Mouse (Mus musculus) heart, embryonic 14.5 days (tissue): ENCODE data around the gene Mnt. TPM values are rescaled to one million over a fixed set of nuclear protein-coding genes. Genes with fewer than 3 reads are reported as not detected.

Experiments
- ATAC-seq: fragments of 200-750 bp; cut with Nextera tagmentation; 2 replicates; pipeline ENCODE4 v1.8.0; 2017; ENCODE audit warnings: low read depth, moderate TSS enrichment; ENCODE audit not compliant: insufficient number of reproducible peaks, insufficient read depth, low FRiP score
- H3K27ac ChIP-seq, 2 experiments: fragments of 200-500 bp in 1 of 2; fragments of 300-500 bp in 1 of 2; sonication (generic) in 1 of 2; replicated peaks in 1 of 2; 2 replicates each; pipeline ENCODE4 v1.5.1; 2012 to 2014; ENCODE audit warnings: low read depth in 2 of 2, low read length in 2 of 2, control low read depth in 1 of 2, mild to moderate bottlenecking in 1 of 2, mixed read lengths in 1 of 2; ENCODE audit not compliant: control insufficient read depth in 1 of 2, insufficient read depth in 1 of 2
- H3K27me3 ChIP-seq: fragments of 300-500 bp; sonication (generic); 2 replicates; pipeline ENCODE4 v1.6.1; 2014; ENCODE audit warnings: mild to moderate bottlenecking, low read length, control low read depth; ENCODE audit not compliant: control insufficient read depth, insufficient read depth
- H3K36me3 ChIP-seq: fragments of 300-500 bp; sonication (generic); 2 replicates; pipeline ENCODE4 v1.6.1; 2014; ENCODE audit warnings: mild to moderate bottlenecking, control low read depth, low read length, mixed read lengths; ENCODE audit not compliant: control insufficient read depth, insufficient read depth
- H3K4me1 ChIP-seq, 2 experiments: fragments of 200-500 bp in 1 of 2; fragments of 300-500 bp in 1 of 2; sonication (generic) in 1 of 2; 2 replicates each; pipeline ENCODE4 v1.6.1; 2012 to 2014; ENCODE audit warnings: low read length in 2 of 2, control low read depth in 1 of 2, mixed read lengths in 1 of 2; ENCODE audit not compliant: control insufficient read depth in 2 of 2, insufficient read depth in 2 of 2
- H3K4me2 ChIP-seq: fragments of 300-500 bp; sonication (generic); 2 replicates; pipeline ENCODE4 v1.6.1; 2014; ENCODE audit warnings: mild to moderate bottlenecking, low read length
- H3K4me3 ChIP-seq, 2 experiments: fragments of 200-500 bp in 1 of 2; fragments of 300-500 bp in 1 of 2; sonication (generic) in 1 of 2; 2 replicates each; pipeline ENCODE4 v1.5.1; 2012 to 2014; ENCODE audit warnings: low read length in 2 of 2, mild to moderate bottlenecking in 2 of 2, control low read depth in 1 of 2, low read depth in 1 of 2, moderate library complexity in 1 of 2; ENCODE audit not compliant: control insufficient read depth in 1 of 2, insufficient read depth in 1 of 2
- H3K9ac ChIP-seq: fragments of 300-500 bp; sonication (generic); 2 replicates; pipeline ENCODE4 v1.6.1; 2014; ENCODE audit warnings: mild to moderate bottlenecking, low read length
- H3K9me3 ChIP-seq: fragments of 300-500 bp; sonication (generic); 2 replicates; pipeline ENCODE4 v1.6.1; 2016; ENCODE audit warnings: low read length, control low read depth; ENCODE audit not compliant: control insufficient read depth
- WGBS: fragments of 180-500 bp; shearing (Covaris S2); extraction: QIAGEN DNeasy Blood & Tissue Kit; methylation state at CpG from one replicate; pipeline ENCODE4 v1.1.7; 2014; 5-methylcytosine and 5-hydroxymethylcytosine counted together
- microRNA-seq: library from miRNA; unstranded; fragments of <30 nt; microRNA quantifications from one replicate; pipeline ENCODE4, GENCODE M21; 2016
- polyA plus RNA-seq: library from polyadenylated mRNA; unstranded; fragments of >200 nt; fragmentation: Nextera tagmentation; extraction: Ambion mirVana; gene quantifications from 2 replicates; pipeline ENCODE4 v1.2.1, GENCODE M21; 2014

Mnt gene
- polyA plus RNA-seq, 1 experiment from 2014 or later: 3.7 TPM

GRCm38 (mm10) chr11:74883098-74883497 lies 52.4 kb downstream of the Mnt start:
- no peak overlapping the region for H3K9ac ChIP-seq
- WGBS: 92% methylated on average over 10 of the region's 10 CpGs

GRCm38 (mm10) chr11:74894619-74895018 lies 63.9 kb downstream of the Mnt start:
- Histone ChIP-seq H3K4me2 (no peak overlapping the region), H3K4me1 (peaks cover 0 to 15% of the 10 kb centered on the region in 2 experiments; a peak in 3 of 4 replicates), H3K27me3 (no peaks in the 10 kb centered on the region), H3K36me3 (peaks cover 8% of the 10 kb centered on the region), H3K9ac (no peak overlapping the region), H3K27ac (no peak overlapping the region), H3K4me3 (no peak overlapping the region), H3K9me3 (no peaks in the 10 kb centered on the region)
- WGBS: 80% methylated on average over 4 of the region's 4 CpGs
- no peak for ATAC-seq

More at GRCm38 (mm10) chr11:74883098-74883497, 52.4 kb downstream of the Mnt start:
- no peak overlapping the region for H3K27ac ChIP-seq
- H3K4me3 ChIP-seq: no peak overlapping the region
- peaks cover 6 to 10% of the 10 kb centered on the region in 2 experiments for H3K4me1 ChIP-seq
- no peaks in the 10 kb centered on the region for H3K27me3 ChIP-seq
- 0 out of 2 replicates have a peak, but pooled peaks cover 4% of the 10 kb centered on the region for H3K36me3 ChIP-seq
- H3K9me3 ChIP-seq: no peaks in the 10 kb centered on the region
- H3K4me2 ChIP-seq: no peak overlapping the region
- ATAC-seq: no peak

Small RNAs within 50 kb of the gene (microRNA-seq; reads per million reads assigned to microRNA genes)
- not detected for gene Mir6926

Other genes starting within 250 kb of the Mnt start
- 4.3 and 4.7 TPM in 2 replicates for gene Rap1gap2, start 220.0 kb upstream of the Mnt start, polyA plus RNA-seq
- 0.32 and 0.67 TPM in 2 replicates for gene Ccdc92b, start 211.3 kb upstream of the Mnt start, polyA plus RNA-seq
- 39.7 and 43.1 TPM in 2 replicates for gene Cluh, start 181.4 kb upstream of the Mnt start, polyA plus RNA-seq
- gene Pafah1b1, start 106.2 kb upstream of the Mnt start, polyA plus RNA-seq: 66.6 and 71.4 TPM in 2 replicates
- 20.3 and 21.4 TPM in 2 replicates for gene Mettl16, start 60.1 kb upstream of the Mnt start, polyA plus RNA-seq
- gene Sgsm2, start 66.1 kb downstream of the Mnt start, polyA plus RNA-seq: 4.9 and 5.3 TPM in 2 replicates
- 24.7 and 26.1 TPM in 2 replicates for gene Tsr1, start 67.2 kb downstream of the Mnt start, polyA plus RNA-seq
- 10.6 and 11.5 TPM in 2 replicates for gene Smg6, start 94.9 kb downstream of the Mnt start, polyA plus RNA-seq
- 19.1 and 26.0 TPM in 2 replicates for gene Srr, start 95.0 kb downstream of the Mnt start, polyA plus RNA-seq